Mouse (Mus musculus): ENCODE measurements around the gene Fam149a.

DNA sequence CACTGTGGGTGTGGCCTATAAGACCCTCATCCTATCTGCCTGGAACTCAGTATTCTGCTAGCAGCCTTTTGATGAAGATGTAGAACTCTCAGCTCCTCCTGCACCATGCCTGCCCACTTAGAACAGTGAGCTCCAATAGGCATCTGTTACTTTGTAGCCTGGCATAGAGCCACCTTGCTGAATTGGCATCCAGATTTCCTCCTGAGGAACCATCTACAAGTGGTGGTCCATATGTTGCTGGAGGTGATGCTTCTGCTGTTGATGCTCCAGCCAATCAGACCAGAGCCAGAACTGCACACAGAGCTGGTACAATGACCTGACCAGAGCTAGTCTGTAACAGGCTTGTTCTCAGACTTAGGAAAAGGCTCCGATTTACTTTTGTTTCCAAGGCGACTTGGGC is 90.3 kb downstream of the Fam149a start:
- TF ChIP-seq CTCF (IDR thresholded peaks at IDR 0.05; ENCODE audit: low read depth) (no peak), EP300 (IDR thresholded peaks at IDR 0.05; ENCODE audit: low read depth) (no peak)
